Mouse (Mus musculus) stomach, postnatal 0 days (tissue): Measurements from ENCODE around the gene Lzic. TPM values are rescaled to one million over a fixed set of nuclear protein-coding genes. Genes with fewer than 3 reads are reported as not detected.

ENCODE experiments used
- ATAC-seq: fragments of 200-750 bp; cut with Nextera tagmentation; 2 replicates; pipeline ENCODE4 v1.8.0; 2017; ENCODE audit not compliant: low FRiP score, low TSS enrichment
- DNase-seq: peaks from one replicate; pipeline ENCODE4 v3.0.0-alpha.2; 2016; ENCODE audit warnings: low spot score
- H3K27ac ChIP-seq: fragments of 300-500 bp; sonication (generic); replicated peaks from 2 replicates; pipeline ENCODE4 v1.5.1; 2014; ENCODE audit warnings: mild to moderate bottlenecking, control low read depth
- H3K27me3 ChIP-seq: fragments of 300-500 bp; sonication (generic); 2 replicates; pipeline ENCODE4 v1.6.1; 2014; ENCODE audit warnings: low read length; ENCODE audit not compliant: control insufficient read depth, insufficient read depth
- H3K36me3 ChIP-seq: fragments of 300-500 bp; sonication (generic); 2 replicates; pipeline ENCODE4 v1.6.1; 2014; ENCODE audit warnings: low read length, mixed read lengths; ENCODE audit not compliant: control insufficient read depth, insufficient read depth
- H3K4me1 ChIP-seq: fragments of 300-500 bp; sonication (generic); replicated peaks from 2 replicates; pipeline ENCODE4 v1.6.1; 2014; ENCODE audit warnings: antibody characterized with exemption; ENCODE audit not compliant: control insufficient read depth, insufficient read depth
- H3K4me2 ChIP-seq: fragments of 300-500 bp; sonication (generic); replicated peaks from 2 replicates; pipeline ENCODE4 v1.6.1; 2014; ENCODE audit warnings: low read depth, mild to moderate bottlenecking, control low read depth, moderate library complexity
- H3K4me3 ChIP-seq: fragments of 300-500 bp; sonication (generic); 2 replicates; pipeline ENCODE4 v1.5.1; 2014; ENCODE audit warnings: low read depth, low read length, control low read depth
- H3K9ac ChIP-seq: fragments of 300-500 bp; sonication (generic); 2 replicates; pipeline ENCODE4 v1.6.1; 2014; ENCODE audit warnings: mild to moderate bottlenecking, low read length, control low read depth, mixed read lengths
- H3K9me3 ChIP-seq: fragments of 300-500 bp; sonication (generic); 2 replicates; pipeline ENCODE4 v1.6.1; 2016; ENCODE audit warnings: low read length; ENCODE audit not compliant: control insufficient read depth
- CTCF ChIP-seq: IDR thresholded peaks from 2 replicates; pipeline ENCODE4 v1.5.1; 2016; ENCODE audit warnings: antibody characterized with exemption, low read depth, mild to moderate bottlenecking, moderate library complexity
- EP300 ChIP-seq: optimal IDR thresholded peaks from 2 replicates; pipeline ENCODE3; 2016; ENCODE audit warnings: antibody characterized with exemption
- WGBS: fragments of 180-500 bp; shearing (Covaris S2); extraction: QIAGEN DNeasy Blood & Tissue Kit; methylation state at CpG from one replicate; pipeline ENCODE4 v1.1.7; 2014; 5-methylcytosine and 5-hydroxymethylcytosine counted together
- polyA plus RNA-seq: library from polyadenylated mRNA; unstranded; fragments of >200 nt; fragmentation: Nextera tagmentation; extraction: Ambion mirVana; gene quantifications from 2 replicates; pipeline ENCODE4 v1.2.1, GENCODE M21; 2015

Lzic gene
- polyA plus RNA-seq, 1 experiment from 2014 or later = 22.5 TPM

DNA sequence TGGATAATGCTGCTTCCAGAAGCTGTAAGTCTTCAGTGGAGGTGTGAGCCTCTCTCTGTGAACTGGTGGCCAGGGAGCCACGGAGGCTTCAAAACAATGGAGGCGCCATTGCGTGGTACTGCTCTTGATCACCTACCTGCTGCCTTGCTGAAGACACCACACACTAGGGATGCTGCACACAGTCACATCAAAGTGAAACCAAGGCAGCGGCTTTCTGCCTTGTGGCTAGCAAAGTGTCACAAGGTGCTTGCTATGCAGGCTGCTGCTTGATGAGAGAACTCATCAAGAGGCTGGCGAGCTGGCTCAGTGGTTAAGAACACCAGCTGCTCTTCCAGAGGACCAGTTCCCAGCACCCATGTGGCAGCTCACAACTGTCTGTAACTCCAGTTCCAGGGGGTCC lies 30.7 kb downstream of the Lzic start:
- ATAC-seq (no peak), DNase-seq (no peak)
- Histone ChIP-seq H3K4me2 (no peak overlapping the region), H3K27ac (no peak overlapping the region), H3K27me3 (no peaks in the 10 kb centered on the region), H3K36me3 (no peaks in the 10 kb centered on the region), H3K4me1 (no peaks in the 10 kb centered on the region; the same call in 1 of the 2 replicates), H3K4me3 (no peak overlapping the region), H3K9ac (no peak overlapping the region), H3K9me3 (no peaks in the 10 kb centered on the region)
- 85% methylated on average over 5 of the region's 5 CpGs for WGBS
- TF ChIP-seq CTCF = no peak
- no peak for TF ChIP-seq EP300

DNA sequence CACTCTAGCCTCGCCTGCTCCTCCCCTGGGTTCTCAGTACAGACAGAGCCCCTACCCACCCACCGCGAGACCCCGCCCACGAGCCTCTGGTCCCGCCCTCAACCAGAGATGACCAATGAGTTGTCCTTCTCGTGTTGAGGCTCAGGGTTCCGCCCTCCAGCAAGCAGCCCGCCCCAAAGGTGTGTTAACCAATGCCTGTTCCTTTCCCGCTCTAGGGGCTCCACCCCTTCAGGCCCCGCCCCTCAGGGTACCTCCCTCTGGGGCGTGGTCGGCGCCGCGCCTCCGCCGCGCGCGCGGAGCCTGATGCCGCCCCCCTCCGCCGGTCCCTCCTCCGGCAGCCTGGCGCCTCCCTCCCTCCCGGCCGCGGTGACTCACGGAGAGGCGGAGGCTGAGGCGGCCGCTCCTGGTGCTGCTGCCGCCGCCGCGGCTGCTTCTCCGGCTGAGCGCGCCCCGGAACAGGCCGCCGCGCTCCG lies 32.9 kb downstream of the Lzic start, which contains the start of gene Ctnnbip1:
Gene Ctnnbip1, plus strand, starts transcription at position 369 of the 473 bp plus-strand sequence.
- Histone ChIP-seq H3K36me3 (no peaks in the 10 kb centered on the region), H3K4me3 (peak within 1 kb of the TSS; percentile 80), H3K27me3 (no peaks in the 10 kb centered on the region), H3K4me2 (peak within 1 kb of the TSS; percentile 91), H3K4me1 (no peaks in the 10 kb centered on the region; the same call in 1 of the 2 replicates), H3K27ac (peak within 1 kb of the TSS; percentile 84), H3K9me3 (no peaks in the 10 kb centered on the region), H3K9ac (peak within 1 kb of the TSS; percentile 89)
- ATAC-seq = peak; percentile 99
- under 1% methylated on average over 26 of the region's 46 CpGs for WGBS
- TF ChIP-seq CTCF (no peak), EP300 (no peak)
- DNase-seq = peak; percentile 99

DNA sequence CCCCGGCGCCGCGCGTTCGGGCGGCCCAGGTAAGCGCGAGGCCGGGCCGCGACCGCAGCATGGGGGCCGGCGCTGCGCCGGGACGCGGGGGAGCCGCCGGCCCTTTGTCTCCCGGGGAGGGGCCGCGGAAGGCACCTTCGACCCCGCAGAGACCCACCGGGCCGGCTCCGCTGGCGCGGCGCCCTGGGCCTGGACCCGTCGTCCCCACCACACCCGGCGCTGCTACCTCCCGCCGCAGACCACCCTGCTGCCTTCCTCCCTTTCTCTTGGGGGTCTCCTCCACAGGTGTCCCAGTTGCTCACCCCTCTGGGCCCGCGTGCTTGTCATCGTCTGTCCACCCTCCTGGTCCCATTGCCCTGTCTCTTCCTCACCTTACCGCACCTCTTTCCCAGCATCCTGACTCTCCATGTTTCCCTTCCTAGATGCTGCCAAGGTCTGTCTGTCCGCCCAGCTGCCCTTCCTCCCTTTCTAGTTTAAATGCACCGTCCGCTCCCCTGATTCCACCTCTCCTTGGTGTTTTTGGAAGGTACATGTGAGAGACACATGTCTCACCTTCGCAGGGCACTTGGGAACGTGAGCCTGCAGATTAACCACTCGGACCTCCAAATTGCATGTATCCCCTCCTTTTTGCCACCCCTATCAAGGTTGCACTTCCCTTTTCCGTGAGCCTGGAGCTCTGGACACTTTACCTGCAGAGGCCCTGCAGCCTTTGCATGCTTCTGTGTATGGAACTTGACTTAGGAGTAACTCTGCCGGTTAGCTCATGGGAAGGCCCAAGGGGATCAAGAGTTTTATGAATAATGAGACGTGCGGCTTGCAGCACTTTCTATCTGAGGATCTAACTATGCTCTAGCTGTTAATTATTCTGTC lies 33.6 kb downstream of the Lzic start:
- H3K9ac ChIP-seq = peak overlapping the region; percentile 89
- DNase-seq = peak; percentile 27
- no peak for TF ChIP-seq CTCF
- TF ChIP-seq EP300 = no peak
- peak overlapping the region; percentile 80 for H3K4me3 ChIP-seq
- no peaks in the 10 kb centered on the region for H3K27me3 ChIP-seq
- no peaks in the 10 kb centered on the region for H3K9me3 ChIP-seq
- no peaks in the 10 kb centered on the region for H3K36me3 ChIP-seq
- ATAC-seq = peak; percentile 7; the same call in 1 of the 2 replicates
- H3K27ac ChIP-seq = peak overlapping the region; percentile 84
- 8% methylated on average over 14 of the region's 52 CpGs for WGBS
- H3K4me1 ChIP-seq = no peaks in the 10 kb centered on the region; the same call in 1 of the 2 replicates
- H3K4me2 ChIP-seq = peak overlapping the region; percentile 91

DNA sequence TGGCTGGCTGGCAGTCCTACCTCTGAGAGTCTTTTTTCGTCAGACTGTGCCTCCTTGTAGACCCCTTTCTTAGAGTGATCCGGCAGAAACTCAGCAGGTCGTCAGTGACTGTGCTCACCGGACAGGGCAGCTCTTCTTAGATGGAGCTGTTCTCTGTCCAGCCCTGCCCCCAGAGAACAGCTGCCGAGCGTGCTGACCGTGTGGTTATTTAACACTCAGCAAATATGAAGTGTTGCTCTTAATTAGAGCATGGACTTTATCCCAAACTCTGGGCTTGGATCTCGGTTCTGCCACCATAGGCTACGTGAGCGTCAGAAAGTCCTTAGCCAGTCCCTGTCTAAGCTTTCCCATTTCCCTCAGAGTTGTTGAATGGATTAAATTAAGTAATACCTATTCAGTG lies 36.2 kb downstream of the Lzic start:
- H3K9me3 ChIP-seq = no peaks in the 10 kb centered on the region
- no peak for ATAC-seq
- no peak overlapping the region for H3K9ac ChIP-seq
- no peak overlapping the region for H3K4me3 ChIP-seq
- TF ChIP-seq CTCF (no peak), EP300 (no peak)
- no peak for DNase-seq
- WGBS = 75% methylated on average over 10 of the region's 10 CpGs
- H3K27ac ChIP-seq = no peak overlapping the region
- H3K4me2 ChIP-seq = no peak overlapping the region
- H3K4me1 ChIP-seq = no peaks in the 10 kb centered on the region; the same call in 1 of the 2 replicates
- no peaks in the 10 kb centered on the region for H3K27me3 ChIP-seq
- H3K36me3 ChIP-seq = no peaks in the 10 kb centered on the region

DNA sequence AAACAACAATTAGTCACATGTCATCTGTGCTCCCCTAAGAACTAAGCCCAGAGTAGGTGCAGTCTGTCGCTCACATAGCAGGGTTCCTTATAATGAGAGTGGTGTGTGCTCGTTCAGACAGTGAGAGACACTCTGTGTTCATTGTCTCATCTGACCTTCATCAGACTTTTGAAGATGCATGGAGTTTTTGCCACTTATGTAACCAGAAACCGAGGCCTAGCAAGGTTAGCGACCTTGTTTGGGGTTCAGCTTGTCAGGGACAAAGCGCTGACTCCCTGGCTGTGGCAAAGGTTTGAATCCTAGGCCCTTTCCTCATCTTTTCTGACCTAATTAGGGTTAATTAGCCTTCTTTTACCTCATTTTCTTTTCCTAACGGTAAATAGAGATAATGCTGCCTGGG lies 38.9 kb downstream of the Lzic start:
- Histone ChIP-seq H3K36me3 (no peaks in the 10 kb centered on the region), H3K4me2 (no peak overlapping the region), H3K27ac (no peak overlapping the region), H3K4me3 (no peak overlapping the region), H3K9ac (no peak overlapping the region), H3K9me3 (no peaks in the 10 kb centered on the region), H3K27me3 (no peaks in the 10 kb centered on the region), H3K4me1 (peaks cover 3% of the 10 kb centered on the region; the same call in 1 of the 2 replicates)
- no peak for DNase-seq
- TF ChIP-seq EP300 = no peak
- TF ChIP-seq CTCF = no peak
- no peak for ATAC-seq
- WGBS = 88% methylated on average over 6 of the region's 6 CpGs

DNA sequence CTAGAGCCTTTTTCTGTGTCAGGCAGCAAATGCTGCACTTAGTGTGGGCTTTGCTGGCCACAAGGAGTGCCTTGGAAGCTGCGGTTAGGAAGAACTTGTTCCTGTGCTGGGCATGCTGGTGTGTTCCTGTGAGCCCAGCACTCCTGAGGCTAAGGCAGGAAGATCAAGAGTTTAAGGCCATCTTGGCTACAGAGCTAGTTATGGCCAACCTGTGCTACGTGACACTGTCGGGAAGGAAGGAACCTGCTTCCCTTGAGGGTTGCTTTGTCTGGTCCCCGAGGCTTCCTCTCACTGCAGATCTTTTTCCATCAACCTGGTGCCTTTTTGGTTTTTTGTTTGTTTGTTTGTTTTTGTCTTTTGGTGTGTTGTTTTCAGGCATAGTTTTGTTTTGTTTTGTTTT lies 40.1 kb downstream of the Lzic start:
- Histone ChIP-seq H3K4me1 (0 out of 2 replicates have a peak, but pooled peaks cover 3% of the 10 kb centered on the region), H3K4me3 (no peak overlapping the region), H3K9ac (0 out of 2 replicates have a peak overlapping the region, but pooled peaks have one; percentile 4), H3K27me3 (no peaks in the 10 kb centered on the region), H3K27ac (no peak overlapping the region), H3K9me3 (no peaks in the 10 kb centered on the region), H3K4me2 (no peak overlapping the region), H3K36me3 (no peaks in the 10 kb centered on the region)
- ATAC-seq = no peak
- no peak for DNase-seq
- WGBS = 87% methylated on average over 4 of the region's 4 CpGs
- no peak for TF ChIP-seq CTCF
- no peak for TF ChIP-seq EP300
